Mouse (Mus musculus) erythroblast, embryonic 14.5 days (primary cell): ENCODE measurements around the gene Foxn1.

Experiments
- GATA1 ChIP-seq: IDR thresholded peaks from 2 replicates; pipeline ENCODE4 v1.6.1; 2012; ENCODE audit warnings: low read length, inconsistent platforms, mixed read lengths
- TAL1 ChIP-seq: IDR thresholded peaks from 3 replicates; pipeline ENCODE4 v1.6.1; 2012; ENCODE audit warnings: low read length, inconsistent platforms, mixed read lengths

DNA sequence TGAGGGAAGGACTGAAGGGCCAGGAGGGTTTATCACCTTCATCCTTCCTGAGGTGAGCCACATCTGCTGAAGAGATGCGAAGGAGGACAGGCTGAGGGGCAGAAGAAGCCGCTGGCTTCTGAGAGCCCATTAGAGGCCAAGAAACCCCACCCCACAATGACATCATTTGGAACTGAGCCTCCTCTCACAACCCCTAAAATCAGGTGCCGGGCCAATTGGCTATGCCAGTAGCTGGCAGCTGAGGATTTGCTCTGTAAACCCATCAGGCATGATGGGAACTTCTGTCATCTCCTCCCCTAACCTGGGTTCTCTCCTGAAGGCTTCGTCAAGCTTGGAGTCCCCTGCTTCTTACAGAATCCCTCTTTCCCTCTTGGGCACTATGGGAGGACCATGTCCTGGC is 6.0 kb downstream of the Foxn1 start:
- TF ChIP-seq GATA1 (no peak), TAL1 (no peak)
